Mouse (Mus musculus) yolk sac, embryonic 10.5 days (tissue): ENCODE data around the gene Atad1.
"Not testable (repeated sequence)": the region's sequence is repeated elsewhere in the genome, so short reads cannot be mapped to it uniquely, and the experiment has no call there.

Experiments
- DNase-seq: peaks from one replicate; pipeline ENCODE4 v3.0.0-alpha.2; 2017; ENCODE audit warnings: low spot score

Atad1 gene

DNA sequence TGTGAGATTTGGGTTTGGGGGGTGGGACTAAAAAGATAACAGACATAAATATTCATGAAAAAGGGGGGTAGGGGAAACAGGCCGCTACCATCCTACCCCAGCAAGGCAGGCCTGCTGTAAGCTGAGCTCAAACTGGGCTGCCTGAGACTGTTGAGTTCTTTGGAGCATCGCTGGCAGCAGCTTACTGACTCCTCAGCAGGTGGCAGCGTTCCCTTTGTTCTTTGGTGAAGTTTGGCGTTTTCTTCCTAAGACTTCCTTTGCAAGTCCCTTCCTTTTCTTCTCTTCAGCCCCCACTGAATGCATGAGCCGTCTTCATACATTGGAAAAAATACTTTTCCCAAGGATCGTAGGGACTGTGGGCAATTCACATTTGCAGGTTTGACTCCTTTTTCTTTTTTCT, 9.8 kb upstream of the Atad1 start:
- no peak for DNase-seq

DNA sequence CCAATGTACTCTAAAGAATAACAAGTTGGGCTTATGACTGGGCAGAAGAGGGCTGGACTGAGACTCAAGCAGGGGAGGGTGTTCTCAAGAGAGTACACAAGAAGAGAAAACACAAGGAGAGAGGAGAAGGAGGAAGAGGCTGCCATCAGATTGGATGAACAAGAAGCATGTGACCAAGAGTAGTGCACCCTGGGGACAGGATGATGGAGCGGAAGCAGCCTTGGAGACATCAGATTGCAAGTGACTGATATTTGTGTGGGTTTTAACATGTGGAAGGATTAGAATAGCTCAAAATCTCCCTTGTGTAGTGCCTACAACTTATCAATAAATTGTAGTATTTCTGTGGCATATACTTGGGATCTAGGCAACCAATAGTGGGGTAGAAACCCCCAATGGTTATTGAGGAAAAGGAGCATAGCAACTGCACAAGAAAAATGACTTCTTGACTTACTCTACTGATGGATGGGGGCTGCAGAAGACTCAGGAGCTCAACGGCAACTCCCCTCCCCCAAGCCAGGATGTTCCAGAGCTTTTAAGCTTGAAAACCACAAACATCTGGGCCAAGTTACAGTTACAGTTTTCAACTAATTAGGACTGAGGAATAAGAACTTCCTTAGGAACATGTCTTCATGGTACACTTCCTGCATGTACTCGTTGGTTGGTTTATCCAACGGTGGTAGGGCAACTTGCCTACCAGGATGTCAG, 1.2 kb upstream of the Atad1 start:
- no peak for DNase-seq

- no peak for DNase-seq
Measured at GRCm38 (mm10) chr19:32737844-32738243, 1.7 kb downstream of the Atad1 start.

DNA sequence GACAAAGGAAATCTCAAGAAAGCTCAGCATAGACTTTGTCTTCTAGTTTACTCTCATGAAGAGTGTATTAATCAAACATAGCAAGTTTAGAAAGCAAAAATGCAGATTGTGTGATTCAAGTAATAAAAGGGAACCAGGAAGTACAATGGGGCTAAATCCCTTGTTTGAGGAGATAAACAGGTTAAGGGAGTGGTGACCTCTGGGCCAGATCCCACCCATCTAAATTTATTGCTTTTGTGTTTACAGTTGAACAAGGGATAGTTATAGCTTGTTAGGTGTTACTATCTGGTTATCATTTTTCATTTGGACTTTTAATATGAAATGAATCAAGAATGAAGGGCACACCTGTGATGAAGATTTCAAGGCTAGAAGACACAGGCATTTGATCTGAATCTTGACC, 6.7 kb downstream of the Atad1 start:
- no peak for DNase-seq

GRCm38 (mm10) chr19:32729785-32730184, 9.8 kb downstream of the Atad1 start:
- no peak for DNase-seq

- no peak for DNase-seq
Measured at GRCm38 (mm10) chr19:32726451-32727325, 12.9 kb downstream of the Atad1 start.

- DNase-seq, result no peak
Measured at GRCm38 (mm10) chr19:32723817-32724216, 15.8 kb downstream of the Atad1 start.

GRCm38 (mm10) chr19:32720319-32720718, 19.3 kb downstream of the Atad1 start:
- DNase-seq, result no peak

DNA sequence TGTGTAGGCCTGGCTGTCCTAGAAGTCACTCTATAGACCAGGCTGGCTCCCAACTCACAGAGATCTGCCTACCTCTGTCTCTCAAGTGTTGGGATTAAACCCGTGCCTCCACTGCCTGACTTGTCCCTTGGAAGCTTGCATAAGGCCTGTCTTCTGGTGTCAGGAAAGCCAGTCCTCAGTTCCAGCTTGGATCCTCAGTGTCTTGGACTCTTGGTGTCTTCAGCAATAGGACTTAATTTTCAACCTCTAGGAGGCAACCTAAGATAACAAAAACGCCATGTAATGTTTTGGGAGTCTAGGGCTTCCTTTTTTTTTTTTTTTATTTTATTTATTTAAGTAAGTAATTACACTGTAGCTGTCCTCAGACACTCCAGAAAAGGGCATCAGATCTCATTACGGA, 22.0 kb downstream of the Atad1 start:
- DNase-seq, result no peak

GRCm38 (mm10) chr19:32715681-32716080, 23.9 kb downstream of the Atad1 start:
- DNase-seq, result no peak

DNA sequence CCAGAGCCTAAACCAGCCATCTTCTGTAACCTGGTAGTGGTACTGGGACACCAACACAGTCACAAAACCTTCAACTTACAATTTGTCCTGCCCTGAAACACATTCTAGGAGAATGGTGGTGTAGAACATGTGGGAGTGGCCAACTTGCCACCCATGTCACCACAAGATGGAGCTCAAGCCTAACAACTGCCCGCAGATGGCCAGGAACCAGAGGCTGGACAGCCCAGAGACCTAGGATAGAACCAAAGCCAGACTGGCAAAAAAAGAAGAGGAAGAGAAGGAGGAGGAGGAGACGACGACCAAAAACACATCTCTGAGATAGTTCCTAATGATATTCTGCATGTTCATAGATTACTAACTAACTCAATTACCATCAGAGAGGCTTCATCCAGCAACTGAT, 24.4 kb downstream of the Atad1 start:
- DNase-seq, result peak; percentile 41

GRCm38 (mm10) chr19:32713471-32713870, 26.1 kb downstream of the Atad1 start:
- no peak for DNase-seq

DNA sequence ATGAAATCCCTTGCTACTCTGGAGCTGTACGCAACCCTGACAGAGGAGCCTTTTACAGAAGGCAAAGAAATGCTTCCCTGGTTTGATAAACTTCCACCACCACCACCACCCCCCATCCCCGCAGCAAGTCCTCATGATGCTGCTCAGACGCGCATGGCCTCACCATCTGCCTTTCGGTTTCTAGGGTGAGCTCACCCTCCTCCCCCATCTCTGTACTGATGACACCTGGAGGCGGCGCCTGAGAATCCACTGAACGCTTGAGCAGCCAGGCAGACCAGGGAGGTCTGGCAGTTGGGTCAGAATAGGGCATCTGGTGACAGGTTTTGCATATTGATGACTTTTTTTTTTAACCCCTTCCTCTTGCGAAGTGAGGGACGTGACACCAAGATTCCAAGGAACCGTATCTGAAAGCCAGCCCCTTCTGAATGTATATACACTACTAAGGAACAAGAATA, 27.0 kb downstream of the Atad1 start:
- DNase-seq, result peak; percentile 73

GRCm38 (mm10) chr19:32711761-32712541, 27.6 kb downstream of the Atad1 start:
- peak; percentile 91 for DNase-seq

- no peak for DNase-seq
Measured at GRCm38 (mm10) chr19:32710288-32710687, 29.3 kb downstream of the Atad1 start.

GRCm38 (mm10) chr19:32708996-32709395, 30.6 kb downstream of the Atad1 start:
- DNase-seq, result no peak

- DNase-seq, result no peak
Measured at GRCm38 (mm10) chr19:32702191-32702590, 37.4 kb downstream of the Atad1 start.

DNA sequence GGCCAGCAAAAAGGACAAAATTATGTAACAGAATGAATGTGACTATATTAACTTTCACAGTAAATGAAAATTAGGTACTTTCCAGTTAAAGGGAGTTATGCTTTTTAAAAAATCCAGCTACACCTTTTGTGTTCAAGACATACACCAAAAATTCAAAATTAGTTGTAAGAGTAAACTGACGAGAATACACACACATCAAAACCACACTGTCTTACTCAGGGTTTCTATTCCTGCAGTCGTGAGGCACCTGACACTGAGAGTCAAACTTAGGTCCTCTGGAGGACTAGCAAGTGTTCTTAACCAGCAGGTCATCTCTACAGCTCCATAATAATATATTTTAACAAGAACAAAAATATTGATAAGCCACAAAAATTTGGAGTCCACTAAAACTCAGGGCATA, 42.9 kb downstream of the Atad1 start:
- DNase-seq, result no peak

GRCm38 (mm10) chr19:32689724-32690123, 49.9 kb downstream of the Atad1 start:
- DNase-seq, result no peak

DNA sequence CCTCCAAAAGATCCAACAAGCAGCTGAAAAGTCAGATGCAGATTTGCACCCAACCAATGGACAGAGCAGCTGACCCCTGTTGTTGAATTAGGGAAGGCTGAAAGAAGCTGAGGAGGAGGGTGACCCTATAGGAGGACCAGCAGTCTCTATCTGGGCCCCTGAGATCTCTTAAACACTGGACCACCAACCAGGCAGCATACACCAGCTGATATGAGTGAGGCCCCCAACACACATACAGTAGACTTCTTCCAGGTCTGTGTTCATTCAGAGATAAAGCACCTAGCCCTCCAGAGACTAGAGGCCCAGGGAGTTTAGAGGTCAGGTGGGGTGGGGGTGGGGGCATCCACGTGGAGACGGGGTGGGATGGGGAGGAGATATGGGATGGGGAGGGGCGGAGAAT, 51.4 kb downstream of the Atad1 start:
- DNase-seq, result not testable (repeated sequence)

DNA sequence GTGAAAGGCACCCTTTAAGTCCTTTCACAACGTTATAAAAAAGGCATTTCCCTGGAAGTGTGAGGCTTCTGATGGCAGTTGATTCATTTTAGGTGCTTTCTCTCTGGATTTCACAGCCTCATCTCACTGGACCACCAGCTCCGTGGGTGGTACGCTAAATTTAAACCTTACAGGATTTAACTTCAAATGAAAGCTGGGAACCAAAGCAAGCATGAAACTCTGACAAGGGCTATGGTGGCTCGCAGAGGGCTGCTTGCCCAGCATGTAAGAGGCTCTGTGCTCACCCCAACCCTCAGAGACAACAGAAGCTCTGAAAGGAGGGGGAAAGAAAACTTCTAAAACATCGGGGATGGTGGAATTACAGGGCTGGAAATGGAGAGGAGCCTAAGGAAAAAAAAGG, 51.9 kb downstream of the Atad1 start:
- DNase-seq, result no peak

DNA sequence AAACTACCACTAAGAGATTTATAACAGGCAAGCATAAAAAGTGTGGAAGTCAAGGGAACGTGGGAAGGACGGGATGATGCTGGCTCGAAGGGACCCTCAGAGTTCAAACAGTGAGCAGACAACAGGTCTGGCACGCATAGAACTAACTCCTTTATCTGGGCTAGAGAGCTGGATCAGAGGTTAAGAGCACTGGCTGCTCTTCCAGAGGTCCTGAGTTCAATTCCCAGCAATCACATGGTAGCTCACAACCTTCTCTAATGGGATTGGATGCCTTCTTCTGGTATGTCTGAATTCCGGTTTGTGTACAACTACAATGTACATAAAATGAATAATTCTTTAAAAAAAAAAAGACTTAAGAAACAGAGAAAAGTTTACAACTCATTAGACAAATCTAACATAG, 56.5 kb downstream of the Atad1 start:
- DNase-seq, result no peak

GRCm38 (mm10) chr19:32680894-32681293, 58.7 kb downstream of the Atad1 start:
- DNase-seq, result no peak
